Mouse (Mus musculus): ENCODE measurements around the gene Epsti1.

- TF ChIP-seq EP300 (IDR thresholded peaks at IDR 0.05; ENCODE audit: insufficient read depth, low read depth, low read length) (no peak), CTCF (IDR thresholded peaks at IDR 0.05) (no peak)
These were observed 36.4 kb upstream of the Epsti1 start for GRCm38 (mm10) chr14:77867601-77868000.
